Mouse (Mus musculus): ENCODE results near the gene Rilpl1.
"Not testable (repeated sequence)": the region's sequence is repeated elsewhere in the genome, so short reads cannot be mapped to it uniquely, and the experiment has no call there.

Rilpl1 gene

DNA sequence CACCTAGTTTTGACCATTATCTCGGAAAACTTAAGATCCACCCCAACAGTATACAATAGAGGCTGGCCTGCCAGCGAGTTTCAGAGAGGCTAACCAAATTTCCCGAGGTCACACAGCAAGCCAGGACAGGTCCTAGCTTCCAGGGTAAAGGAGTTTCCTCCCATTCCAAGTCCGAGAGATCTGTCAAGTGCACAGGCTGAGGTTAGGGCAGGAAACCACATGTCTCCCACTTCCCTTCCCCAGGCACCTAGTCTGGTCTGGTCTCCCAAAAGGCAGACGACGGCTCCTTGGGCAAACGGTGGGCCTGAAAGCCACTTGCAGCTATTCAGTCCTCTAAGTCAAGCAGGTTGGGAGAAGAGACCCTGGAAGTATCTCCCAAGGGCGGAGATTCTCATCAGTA is 1.5 kb downstream of the Rilpl1 start:
- no peak for DNase-seq (ENCODE audit: extremely low read depth, low read depth)

GRCm38 (mm10) chr5:124529191-124529651 is 2.0 kb downstream of the Rilpl1 start:
- DNase-seq (ENCODE audit: extremely low read depth, low read depth): no peak

- no peak for DNase-seq (ENCODE audit: extremely low read depth, low read depth)
Measured at GRCm38 (mm10) chr5:124528791-124529190, 2.4 kb downstream of the Rilpl1 start.

DNA sequence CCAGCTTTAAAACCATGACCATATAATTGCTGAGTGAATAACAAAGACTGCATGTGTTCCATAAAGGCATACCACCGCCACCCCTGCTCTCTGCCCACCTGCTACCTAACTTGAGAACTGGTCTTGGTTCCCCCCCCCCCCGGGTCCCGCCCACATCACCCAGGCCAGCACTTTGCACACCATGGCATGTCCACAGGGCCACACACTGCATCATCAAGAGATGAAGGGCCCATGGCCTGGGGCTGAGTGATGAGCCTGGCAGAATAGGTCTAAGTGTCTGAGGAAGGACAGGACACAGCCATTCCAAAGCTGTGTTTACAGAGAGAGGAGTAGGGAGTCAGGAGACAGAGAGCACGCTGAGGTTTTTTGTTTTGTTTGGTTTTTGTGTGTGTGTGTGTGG is 2.8 kb downstream of the Rilpl1 start:
- no peak for DNase-seq (ENCODE audit: extremely low read depth, low read depth)

DNA sequence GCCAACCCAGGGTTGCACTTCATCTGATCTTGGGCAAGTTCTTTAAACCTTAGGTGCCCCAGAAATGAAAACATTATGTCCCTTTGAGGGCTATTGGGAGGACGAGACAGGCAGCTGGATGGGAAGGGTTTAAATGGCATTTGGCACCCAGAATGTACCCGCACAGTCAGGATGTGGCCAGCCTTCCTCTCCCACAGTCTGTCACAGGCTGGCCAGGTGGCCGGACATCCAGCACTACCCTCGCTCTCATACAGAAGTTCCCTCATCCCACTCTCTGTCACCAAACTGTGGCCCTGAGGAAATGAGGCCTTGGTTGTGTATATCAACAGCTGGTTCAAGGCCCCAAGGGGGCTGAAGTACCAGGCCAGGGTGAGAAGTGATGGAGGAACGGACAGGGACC is 6.2 kb downstream of the Rilpl1 start:
- DNase-seq (ENCODE audit: extremely low read depth, low read depth): no peak

DNA sequence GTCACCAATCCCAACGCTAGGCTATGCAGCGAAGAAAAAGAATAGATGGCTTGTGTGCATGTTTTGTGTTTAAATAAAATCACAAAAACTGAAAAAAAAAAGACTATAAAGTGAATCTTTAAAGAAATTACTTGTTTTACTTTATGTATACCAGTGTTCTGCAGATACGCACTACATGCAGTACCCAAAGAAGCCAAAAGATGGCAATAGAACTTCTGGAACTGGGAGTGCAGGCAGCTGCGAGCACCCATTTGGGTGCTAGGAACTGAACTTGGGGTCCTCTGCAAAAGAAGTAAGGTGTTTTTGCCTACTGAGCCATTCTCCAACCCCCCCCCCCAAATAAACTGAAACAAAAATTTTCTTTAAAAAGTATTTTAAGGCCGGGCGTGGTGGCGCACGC is 8.2 kb downstream of the Rilpl1 start:
- DNase-seq (ENCODE audit: extremely low read depth, low read depth): no peak

DNA sequence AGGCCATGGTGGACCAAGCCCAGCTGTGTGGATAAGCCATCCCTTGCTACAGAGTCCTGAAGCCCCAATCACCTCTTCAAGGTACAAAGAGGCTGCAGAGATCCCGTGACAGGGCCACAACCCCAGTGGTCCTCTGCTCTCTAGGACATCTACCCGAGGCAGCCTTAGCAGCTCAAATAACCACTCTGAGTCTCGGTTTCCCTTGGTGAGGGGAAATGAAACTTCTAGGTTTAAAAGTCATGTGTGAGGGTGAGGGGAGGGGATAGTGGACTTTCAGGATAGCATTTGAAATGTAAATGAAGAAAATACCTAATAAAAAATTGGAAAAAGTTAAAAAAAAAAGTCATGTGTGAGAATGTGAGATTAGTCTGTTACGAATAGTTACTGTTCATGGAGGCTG is 9.6 kb downstream of the Rilpl1 start:
- no peak for DNase-seq (ENCODE audit: extremely low read depth, low read depth)

DNA sequence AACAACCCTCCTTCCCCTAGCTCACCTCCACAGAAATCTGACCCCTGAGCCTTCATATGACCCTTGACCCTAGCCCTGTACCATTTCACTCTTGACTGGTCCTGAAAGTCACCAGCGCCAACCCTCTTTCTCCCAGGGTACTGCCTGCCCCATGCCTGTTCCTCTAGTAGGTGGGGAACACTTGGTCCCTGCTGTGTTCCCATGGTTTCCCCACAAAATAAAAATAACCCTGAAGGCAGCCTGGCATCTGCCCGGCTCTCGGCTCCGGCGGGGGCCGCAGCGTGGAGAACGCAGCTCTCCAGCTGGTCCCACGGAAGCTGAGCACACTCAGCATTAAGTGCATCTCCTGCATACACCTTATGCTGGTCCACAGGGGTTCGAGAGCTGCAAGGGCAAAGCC is 12.5 kb downstream of the Rilpl1 start:
- DNase-seq (ENCODE audit: extremely low read depth, low read depth): no peak

GRCm38 (mm10) chr5:124515789-124516188 is 15.4 kb downstream of the Rilpl1 start:
- DNase-seq (ENCODE audit: extremely low read depth, low read depth): no peak

DNA sequence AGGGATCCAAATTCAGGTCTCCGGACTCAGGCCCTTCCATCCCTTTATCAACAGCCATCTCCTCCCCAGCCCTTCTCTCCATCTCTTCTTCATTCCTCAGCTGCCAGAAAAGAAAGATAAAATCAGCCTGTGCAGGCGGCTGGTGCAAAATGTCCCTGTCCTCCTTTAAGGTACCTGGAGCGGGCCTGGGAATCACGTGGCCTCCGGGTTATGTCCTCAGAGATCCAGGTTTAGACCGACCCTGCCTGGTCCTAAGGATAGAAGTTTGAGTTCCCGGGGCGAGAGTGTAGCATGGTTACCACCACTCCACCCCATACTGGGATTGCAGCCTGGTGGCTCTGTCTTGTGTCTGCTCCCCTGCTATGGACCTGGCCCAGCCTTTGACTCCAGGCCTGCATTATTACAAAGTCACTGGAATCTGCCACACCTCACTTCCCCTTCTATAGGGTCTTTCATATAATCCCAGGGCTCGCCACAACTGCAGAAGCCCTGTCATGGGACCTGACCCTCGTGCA is 20.6 kb downstream of the Rilpl1 start:
- DNase-seq (ENCODE audit: extremely low read depth, low read depth): no peak

- no peak for DNase-seq (ENCODE audit: extremely low read depth, low read depth)
Measured at GRCm38 (mm10) chr5:124509742-124510237, 21.4 kb downstream of the Rilpl1 start.

- no peak for DNase-seq (ENCODE audit: extremely low read depth, low read depth)
Measured at GRCm38 (mm10) chr5:124509200-124509599, 22.0 kb downstream of the Rilpl1 start.

DNA sequence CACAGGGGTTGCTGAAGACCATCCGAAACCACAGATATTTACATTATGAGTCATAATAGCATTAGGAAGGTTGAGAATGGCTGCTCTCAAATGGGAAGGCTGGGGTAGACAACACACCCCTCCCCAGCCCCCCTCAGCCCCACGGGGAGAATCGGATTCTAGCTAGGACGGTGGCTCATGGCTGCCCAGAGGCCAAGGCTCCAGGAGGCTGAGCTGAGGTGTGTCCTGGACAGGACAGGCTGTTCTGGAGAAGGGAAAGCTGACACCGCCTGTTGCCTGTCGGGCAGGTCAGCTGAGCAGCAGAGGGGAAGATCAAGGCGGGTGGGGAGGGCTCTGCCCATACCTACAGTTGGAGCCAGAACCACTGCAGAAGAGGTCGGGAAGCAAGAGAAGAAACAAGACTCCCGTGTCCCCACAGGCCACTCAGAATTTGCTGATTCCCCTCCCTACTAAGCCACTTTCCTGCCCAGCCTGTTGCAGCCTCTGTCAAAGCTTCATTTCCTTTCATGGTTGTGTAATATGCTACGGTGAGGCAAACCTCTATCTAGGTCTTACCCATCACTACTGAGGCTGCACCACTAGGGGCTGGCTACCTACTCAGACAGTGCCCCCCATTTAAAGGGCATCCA is 24.3 kb downstream of the Rilpl1 start:
- no peak for DNase-seq (ENCODE audit: extremely low read depth, low read depth)

DNA sequence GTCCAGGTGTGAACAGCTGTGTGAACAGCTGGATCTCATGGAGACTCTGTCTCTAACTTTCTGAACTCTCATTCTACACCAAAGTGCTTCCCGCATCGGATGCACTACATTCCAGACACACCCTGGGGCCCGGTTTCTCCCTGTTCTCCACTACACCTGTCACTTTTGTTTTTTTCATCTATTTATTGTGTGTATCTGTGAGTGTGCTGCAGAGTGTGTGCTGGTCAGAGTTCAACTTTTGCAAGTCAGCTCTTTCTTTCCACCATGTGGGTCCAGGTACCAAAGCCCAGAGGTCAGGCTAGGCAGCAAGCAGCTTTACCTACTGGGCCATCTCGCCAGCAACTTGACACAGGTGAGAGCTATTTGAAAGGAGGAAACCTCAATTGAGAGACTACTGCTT is 26.0 kb downstream of the Rilpl1 start:
- DNase-seq (ENCODE audit: extremely low read depth, low read depth): no peak

DNA sequence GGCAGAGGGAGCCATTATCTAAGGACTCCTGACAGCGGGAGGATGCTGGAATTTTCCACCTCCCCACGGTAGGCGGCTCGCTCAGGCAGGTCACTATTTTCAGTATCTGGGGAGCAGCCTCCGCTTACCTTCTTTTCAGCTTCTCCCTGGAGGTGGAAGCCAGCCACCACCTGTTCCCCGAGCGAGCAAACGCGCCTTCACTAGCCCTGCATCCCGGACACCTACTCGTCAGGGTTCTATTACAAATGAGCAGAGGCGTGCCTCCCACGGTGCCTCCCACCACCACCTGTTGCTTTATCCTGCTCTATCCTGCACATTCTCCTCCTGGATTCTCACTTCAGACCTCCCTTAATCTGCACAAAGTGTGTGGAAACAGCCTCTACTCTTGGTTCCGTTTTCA is 27.4 kb downstream of the Rilpl1 start:
- no peak for DNase-seq (ENCODE audit: extremely low read depth, low read depth)

DNA sequence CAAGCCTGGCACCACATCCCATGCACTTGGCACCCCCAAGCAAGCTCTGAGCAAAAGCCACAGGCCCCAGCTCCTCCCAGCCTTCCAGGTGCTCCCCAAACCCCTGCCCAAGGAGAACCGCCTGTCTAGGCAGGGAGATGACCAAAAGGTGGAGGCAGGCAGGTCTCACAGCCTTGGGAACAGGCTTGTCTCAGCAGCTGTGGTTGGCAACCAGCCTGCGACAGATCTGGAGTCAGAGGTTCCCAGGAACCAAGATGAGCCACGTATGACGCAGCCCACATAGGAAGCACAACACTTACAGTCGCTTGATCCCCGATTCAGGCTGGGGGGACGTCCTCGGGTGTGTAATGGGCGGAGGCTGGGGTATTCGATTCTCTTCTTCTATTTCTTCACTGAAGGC is 29.6 kb downstream of the Rilpl1 start:
- no peak for DNase-seq (ENCODE audit: extremely low read depth, low read depth)

- DNase-seq (ENCODE audit: extremely low read depth, low read depth): no peak
Measured at GRCm38 (mm10) chr5:124500573-124500972, 30.6 kb downstream of the Rilpl1 start.

GRCm38 (mm10) chr5:124500037-124500436 is 31.2 kb downstream of the Rilpl1 start:
- not testable (repeated sequence) for DNase-seq (ENCODE audit: extremely low read depth, low read depth)

DNA sequence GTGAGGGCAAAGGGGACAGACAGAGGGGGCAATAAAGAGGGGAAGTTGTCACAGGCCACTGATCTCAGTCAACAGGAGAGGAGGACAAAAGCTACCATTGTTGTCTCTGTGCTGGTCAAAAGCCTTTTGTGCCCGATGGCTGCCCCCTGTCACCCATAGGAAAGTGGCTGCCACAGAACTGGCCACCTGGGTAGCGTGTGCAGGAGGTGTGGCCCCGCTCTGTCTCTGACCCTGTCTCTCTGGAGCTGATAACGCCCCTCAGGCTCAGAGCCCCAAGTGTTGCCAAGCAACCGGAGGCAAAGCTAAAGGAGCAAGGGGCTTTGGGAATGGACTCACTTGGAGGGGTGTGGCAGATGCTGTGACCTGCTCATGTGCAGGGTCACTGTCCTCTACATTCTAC is 32.2 kb downstream of the Rilpl1 start:
- no peak for DNase-seq (ENCODE audit: extremely low read depth, low read depth)

- DNase-seq (ENCODE audit: extremely low read depth, low read depth): no peak
Measured at GRCm38 (mm10) chr5:124498221-124498876, 32.8 kb downstream of the Rilpl1 start.

- DNase-seq (ENCODE audit: extremely low read depth, low read depth): no peak
Measured at GRCm38 (mm10) chr5:124496614-124497514, 34.3 kb downstream of the Rilpl1 start.

DNA sequence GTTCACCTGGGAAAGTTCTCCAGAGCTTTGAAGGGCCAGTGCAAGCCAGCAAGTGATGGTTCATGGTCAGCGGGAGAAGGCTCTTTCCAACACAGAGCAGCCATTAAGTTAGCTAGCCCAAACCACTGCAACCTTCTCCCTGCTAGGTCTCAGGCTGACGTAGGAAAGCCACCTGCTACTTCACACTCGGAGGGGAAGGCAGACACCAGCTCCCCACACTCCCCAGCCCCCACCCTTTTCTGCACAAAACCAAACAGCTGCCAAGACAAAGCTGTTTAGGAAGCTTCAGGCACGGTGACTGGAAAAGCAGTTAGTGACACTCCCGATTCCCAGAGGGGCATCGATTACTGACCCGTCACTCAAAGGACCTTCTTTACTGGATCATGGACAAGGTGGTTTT is 35.6 kb downstream of the Rilpl1 start:
- no peak for DNase-seq (ENCODE audit: extremely low read depth, low read depth)

All from MEL-GATA-1-ER (cell line).